Mouse (Mus musculus): ENCODE data around the gene Ackr2.

GRCm38 (mm10) chr9:121872062-121872683 lies 26.0 kb upstream of the Ackr2 start:
- TF ChIP-seq CTCF (IDR thresholded peaks at IDR 0.05; ENCODE audit: control insufficient read depth, insufficient read depth, insufficient replicate concordance, low read depth, low read length) (no peak), POLR2A (IDR thresholded peaks at IDR 0.05; ENCODE audit: control insufficient read depth, low read depth, low read length) (no peak)
